Mouse (Mus musculus): ENCODE results near the gene Actn4.

- TF ChIP-seq CTCF (IDR thresholded peaks at IDR 0.05; ENCODE audit: extremely low read depth, insufficient read depth, insufficient read length, insufficient replicate concordance): no peak
- TF ChIP-seq POLR2A (IDR thresholded peaks at IDR 0.05; ENCODE audit: low read depth, low read length): no peak
Observed at GRCm38 (mm10) chr7:28860898-28861297, 101.2 kb downstream of the Actn4 start.
